Comparison of ENCODE assay signal across 8 mouse cellular contexts in the genomic region with DNA sequence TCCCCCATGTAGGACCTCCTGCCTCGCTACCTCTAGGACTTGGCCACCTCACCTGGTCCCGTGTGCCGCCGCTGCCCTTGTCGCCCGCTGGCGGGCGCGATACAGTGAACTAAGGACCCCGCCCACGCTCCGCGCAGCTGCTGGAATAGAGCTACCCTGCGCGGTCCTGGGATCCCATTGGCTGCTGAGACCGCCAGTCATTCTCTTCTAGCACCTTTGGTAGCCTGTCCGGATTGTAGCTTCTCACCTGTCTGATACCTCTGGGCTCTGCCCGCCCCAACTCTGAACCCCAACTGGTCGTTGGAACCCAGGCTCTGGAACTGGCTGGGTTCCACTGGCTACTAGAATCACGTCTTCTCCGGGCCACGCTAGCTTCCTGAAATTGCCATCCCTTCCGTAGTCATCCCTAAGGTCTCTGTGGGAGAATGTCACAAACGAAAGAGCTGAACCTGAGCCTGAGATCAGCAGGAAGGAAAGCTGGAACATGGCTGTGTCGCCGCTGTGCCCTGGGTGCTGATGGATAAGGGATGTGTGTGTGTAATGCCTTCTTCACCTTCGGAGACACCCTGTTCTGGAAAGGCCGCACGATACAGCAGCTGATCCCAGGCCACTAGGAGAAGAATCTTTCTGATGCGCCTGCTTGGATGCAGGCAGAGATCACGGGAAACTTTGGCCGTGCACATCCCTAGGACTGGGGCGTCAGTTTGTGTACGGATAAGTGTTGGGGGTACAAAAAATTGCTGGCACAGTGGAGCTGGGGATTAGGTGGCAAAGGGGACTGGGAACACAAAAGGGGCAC. TPM values are rescaled to one million over a fixed set of nuclear protein-coding genes. Genes with fewer than 3 reads are reported as not detected.
DNase-seq lines count a peak whose midpoint lies in the region; ATAC-seq and TF ChIP-seq lines count a peak whose summit lies in the region.

No protein-coding gene starts in this region.

- no peak for TF ChIP-seq CTCF in bone marrow, adult 2 months (IDR thresholded peaks at IDR 0.05; ENCODE audit: control insufficient read depth, insufficient read depth, low read length)
- TF ChIP-seq CTCF in stomach, postnatal 0 days (IDR thresholded peaks at IDR 0.05; ENCODE audit: low read depth), result peak; percentile 36

- no peak overlapping the region for H3K27ac ChIP-seq in bone marrow, adult 2 months (ENCODE audit: control insufficient read depth, insufficient read depth, low read depth, low read length, poor library complexity)
- peak overlapping the region; percentile 88 to 91; a peak in 3 of 4 replicates for H3K27ac ChIP-seq in heart, embryonic 14.5 days (replicated peaks in 1 of 2; ENCODE audit: control insufficient read depth in 1 of 2, insufficient read depth in 1 of 2, low read depth in 2 of 2, low read length in 2 of 2)
- H3K27ac ChIP-seq in liver, embryonic 12.5 days, result 0 out of 2 replicates have a peak overlapping the region, but pooled peaks have one; percentile 55
- H3K27ac ChIP-seq in neural tube, embryonic 13.5 days (replicated peaks), result peak overlapping the region; percentile 93
- peak overlapping the region; percentile 98 for H3K27ac ChIP-seq in stomach, postnatal 0 days (replicated peaks)

- H3K4me3 ChIP-seq in bone marrow, adult 2 months (replicated peaks; ENCODE audit: control insufficient read depth, low read depth, low read length), result peak overlapping the region; percentile 76
- H3K4me3 ChIP-seq in heart, embryonic 14.5 days (ENCODE audit: control insufficient read depth in 1 of 2, insufficient read depth in 1 of 2, low read depth in 1 of 2, low read length in 2 of 2), result peak overlapping the region; percentile 56 to 59
- peak overlapping the region; percentile 57 for H3K4me3 ChIP-seq in liver, embryonic 12.5 days
- H3K4me3 ChIP-seq in neural tube, embryonic 13.5 days, result peak overlapping the region; percentile 59
- peak overlapping the region; percentile 51 for H3K4me3 ChIP-seq in stomach, postnatal 0 days (ENCODE audit: low read depth, low read length)

- no peak for TF ChIP-seq POLR2A in bone marrow, adult 2 months (IDR thresholded peaks at IDR 0.05; ENCODE audit: borderline replicate concordance, control insufficient read depth, low read depth, low read length)

- ATAC-seq in erythroblast, adult 5-6 weeks (replicated peaks; ENCODE audit: low FRiP score, poor library complexity, severe bottlenecking), result peak; percentile 47
- no peak for ATAC-seq in heart, embryonic 14.5 days (ENCODE audit: insufficient number of reproducible peaks, insufficient read depth, low FRiP score, low read depth)
- peak; percentile 44; the same call in 1 of the 2 replicates for ATAC-seq in liver, embryonic 12.5 days
- ATAC-seq in neural tube, embryonic 13.5 days (ENCODE audit: low read depth), result peak; percentile 64
- ATAC-seq in stomach, postnatal 0 days (ENCODE audit: low FRiP score, low TSS enrichment), result peak; percentile 46

- H3K36me3 ChIP-seq in heart, embryonic 14.5 days (ENCODE audit: control insufficient read depth, insufficient read depth, low read length), result peaks cover 20% of the 10 kb centered on the region
- no peaks in the 10 kb centered on the region for H3K36me3 ChIP-seq in liver, embryonic 12.5 days
- H3K36me3 ChIP-seq in neural tube, embryonic 13.5 days, result peaks cover 23% of the 10 kb centered on the region
- H3K36me3 ChIP-seq in stomach, postnatal 0 days (ENCODE audit: control insufficient read depth, insufficient read depth, low read length), result peaks cover 8% of the 10 kb centered on the region; the same call in 1 of the 2 replicates

- H3K27me3 ChIP-seq in heart, embryonic 14.5 days (ENCODE audit: control insufficient read depth, insufficient read depth, low read length), result peaks cover 33% of the 10 kb centered on the region
- H3K27me3 ChIP-seq in liver, embryonic 12.5 days (replicated peaks), result peaks cover 74% of the 10 kb centered on the region
- H3K27me3 ChIP-seq in neural tube, embryonic 13.5 days, result peaks cover 27% of the 10 kb centered on the region
- H3K27me3 ChIP-seq in stomach, postnatal 0 days (ENCODE audit: control insufficient read depth, insufficient read depth, low read length), result no peaks in the 10 kb centered on the region

- peak; percentile 87 for DNase-seq in 3T3-L1 (ENCODE audit: low read depth, low spot score)
- peak; percentile 91 for DNase-seq in kidney, postnatal 14 days
- DNase-seq in stomach, postnatal 0 days (ENCODE audit: low spot score), result peak; percentile 92

- H3K9ac ChIP-seq in heart, embryonic 14.5 days (ENCODE audit: low read length), result peak overlapping the region; percentile 80
- H3K9ac ChIP-seq in liver, embryonic 12.5 days, result peak overlapping the region; percentile 43
- peak overlapping the region; percentile 82 for H3K9ac ChIP-seq in neural tube, embryonic 13.5 days
- peak overlapping the region; percentile 28 for H3K9ac ChIP-seq in stomach, postnatal 0 days (ENCODE audit: low read length)

- peak overlapping the region; percentile 79 for H3K4me2 ChIP-seq in heart, embryonic 14.5 days (ENCODE audit: low read length)
- H3K4me2 ChIP-seq in liver, embryonic 12.5 days, result peak overlapping the region; percentile 85
- H3K4me2 ChIP-seq in neural tube, embryonic 13.5 days, result peak overlapping the region; percentile 81
- peak overlapping the region; percentile 77 for H3K4me2 ChIP-seq in stomach, postnatal 0 days (replicated peaks; ENCODE audit: low read depth)

- 3% methylated on average over 34 of the region's 34 CpGs for WGBS in bone marrow, adult 2 months
- 1% methylated on average over 34 of the region's 34 CpGs for WGBS in heart, embryonic 14.5 days
- WGBS in liver, embryonic 12.5 days (ENCODE audit: insufficient replicate concordance), result 5% methylated on average over 34 of the region's 34 CpGs
- 2% methylated on average over 34 of the region's 34 CpGs for whole genome bisulfite sequencing in neural tube, embryonic 13.5 days
- 1% methylated on average over 34 of the region's 34 CpGs for WGBS in stomach, postnatal 0 days

- no peaks in the 10 kb centered on the region for H3K9me3 ChIP-seq in heart, embryonic 14.5 days (ENCODE audit: control insufficient read depth, low read length)
- H3K9me3 ChIP-seq in liver, embryonic 12.5 days (replicated peaks), result no peaks in the 10 kb centered on the region
- no peaks in the 10 kb centered on the region for H3K9me3 ChIP-seq in neural tube, embryonic 13.5 days
- no peaks in the 10 kb centered on the region for H3K9me3 ChIP-seq in stomach, postnatal 0 days (ENCODE audit: control insufficient read depth, low read length)

- peaks cover 3% of the 10 kb centered on the region for H3K4me1 ChIP-seq in bone marrow, adult 2 months (ENCODE audit: control insufficient read depth, insufficient read depth, low read length)
- H3K4me1 ChIP-seq in heart, embryonic 14.5 days (ENCODE audit: control insufficient read depth in 2 of 2, insufficient read depth in 2 of 2, low read length in 2 of 2), result peaks cover 7 to 21% of the 10 kb centered on the region in 2 experiments
- H3K4me1 ChIP-seq in liver, embryonic 12.5 days, result peaks cover 31% of the 10 kb centered on the region
- peaks cover 44% of the 10 kb centered on the region for H3K4me1 ChIP-seq in neural tube, embryonic 13.5 days (replicated peaks)
- H3K4me1 ChIP-seq in stomach, postnatal 0 days (replicated peaks; ENCODE audit: control insufficient read depth, insufficient read depth), result 0 out of 2 replicates have a peak, but pooled peaks cover 3% of the 10 kb centered on the region

- TF ChIP-seq EP300 in stomach, postnatal 0 days (optimal IDR thresholded peaks at IDR 0.05), result no peak

RNA-seq across cellular contexts. Expression of a gene that starts 0.6 kb away (rescaled TPM):
- polyA plus RNA-seq in bone marrow, adult 2 months (2011; ENCODE audit: insufficient read depth, insufficient read length, low replicate concordance, missing spikeins), result 8.1 and 13.5 TPM in 2 replicates
- 9.4 and 16.7 TPM in 2 replicates for total RNA-seq in erythroblast, adult 5-6 weeks (2015; ENCODE audit: low replicate concordance)
- total RNA-seq in erythroblast, adult 5-6 weeks (2017; ENCODE audit: low replicate concordance), result 3.4 and 3.8 TPM in 2 replicates
- 17.6 and 18.2 TPM in 2 replicates for polyA plus RNA-seq in heart, embryonic 14.5 days (2014; fragmentation: Nextera tagmentation; extraction: Ambion mirVana)
- 4.1 TPM in 2 replicates for polyA plus RNA-seq in liver, embryonic 12.5 days (2016; fragmentation: Nextera tagmentation; extraction: Ambion mirVana)
- 61.0 and 65.3 TPM in 2 replicates for polyA plus RNA-seq in neural tube, embryonic 13.5 days (2015; fragmentation: Nextera tagmentation; extraction: Ambion mirVana)
- polyA plus RNA-seq in stomach, postnatal 0 days (2015; fragmentation: Nextera tagmentation; extraction: Ambion mirVana), result 26.7 and 29.7 TPM in 2 replicates

RNA-seq across cellular contexts. Expression of a gene that starts 1.2 kb away (rescaled TPM):
- polyA plus RNA-seq in bone marrow, adult 2 months (2011; ENCODE audit: insufficient read depth, insufficient read length, low replicate concordance, missing spikeins), result not detected in 2 replicates
- not detected in 2 replicates for total RNA-seq in erythroblast, adult 5-6 weeks (2015; ENCODE audit: low replicate concordance)
- total RNA-seq in erythroblast, adult 5-6 weeks (2017; ENCODE audit: low replicate concordance), result 0.28 TPM in 1 of 2 replicates, not detected in the other
- polyA plus RNA-seq in heart, embryonic 14.5 days (2014; fragmentation: Nextera tagmentation; extraction: Ambion mirVana), result 0.11 and 0.19 TPM in 2 replicates
- polyA plus RNA-seq in liver, embryonic 12.5 days (2016; fragmentation: Nextera tagmentation; extraction: Ambion mirVana), result not detected in 2 replicates
- 1.0 and 1.4 TPM in 2 replicates for polyA plus RNA-seq in neural tube, embryonic 13.5 days (2015; fragmentation: Nextera tagmentation; extraction: Ambion mirVana)
- polyA plus RNA-seq in stomach, postnatal 0 days (2015; fragmentation: Nextera tagmentation; extraction: Ambion mirVana), result 0.33 TPM in 2 replicates

RNA-seq across cellular contexts. Expression of a gene that starts 28.3 kb away (rescaled TPM):
- polyA plus RNA-seq in bone marrow, adult 2 months (2011; ENCODE audit: insufficient read depth, insufficient read length, low replicate concordance, missing spikeins), result 1.4 and 2.2 TPM in 2 replicates
- not detected in 2 replicates for total RNA-seq in erythroblast, adult 5-6 weeks (2015; ENCODE audit: low replicate concordance)
- total RNA-seq in erythroblast, adult 5-6 weeks (2017; ENCODE audit: low replicate concordance), result not detected in 2 replicates
- polyA plus RNA-seq in heart, embryonic 14.5 days (2014; fragmentation: Nextera tagmentation; extraction: Ambion mirVana), result 8.0 and 11.5 TPM in 2 replicates
- polyA plus RNA-seq in liver, embryonic 12.5 days (2016; fragmentation: Nextera tagmentation; extraction: Ambion mirVana), result 0.18 and 0.35 TPM in 2 replicates
- 1.9 and 2.5 TPM in 2 replicates for polyA plus RNA-seq in neural tube, embryonic 13.5 days (2015; fragmentation: Nextera tagmentation; extraction: Ambion mirVana)
- 3.0 and 3.8 TPM in 2 replicates for polyA plus RNA-seq in stomach, postnatal 0 days (2015; fragmentation: Nextera tagmentation; extraction: Ambion mirVana)

RNA-seq across cellular contexts. Expression of a gene that starts 32.5 kb away (rescaled TPM):
- polyA plus RNA-seq in bone marrow, adult 2 months (2011; ENCODE audit: insufficient read depth, insufficient read length, low replicate concordance, missing spikeins), result 3.1 and 11.2 TPM in 2 replicates
- total RNA-seq in erythroblast, adult 5-6 weeks (2015; ENCODE audit: low replicate concordance), result not detected in 2 replicates
- total RNA-seq in erythroblast, adult 5-6 weeks (2017; ENCODE audit: low replicate concordance), result 0.42 and 0.60 TPM in 2 replicates
- 39.5 and 42.2 TPM in 2 replicates for polyA plus RNA-seq in heart, embryonic 14.5 days (2014; fragmentation: Nextera tagmentation; extraction: Ambion mirVana)
- 18.3 and 19.6 TPM in 2 replicates for polyA plus RNA-seq in liver, embryonic 12.5 days (2016; fragmentation: Nextera tagmentation; extraction: Ambion mirVana)
- polyA plus RNA-seq in neural tube, embryonic 13.5 days (2015; fragmentation: Nextera tagmentation; extraction: Ambion mirVana), result 29.1 and 30.8 TPM in 2 replicates
- polyA plus RNA-seq in stomach, postnatal 0 days (2015; fragmentation: Nextera tagmentation; extraction: Ambion mirVana), result 40.1 and 45.0 TPM in 2 replicates

RNA-seq across cellular contexts. Expression of a gene that starts 40.5 kb away (rescaled TPM):
- 18.7 and 23.9 TPM in 2 replicates for polyA plus RNA-seq in bone marrow, adult 2 months (2011; ENCODE audit: insufficient read depth, insufficient read length, low replicate concordance, missing spikeins)
- 9.2 and 14.0 TPM in 2 replicates for total RNA-seq in erythroblast, adult 5-6 weeks (2015; ENCODE audit: low replicate concordance)
- total RNA-seq in erythroblast, adult 5-6 weeks (2017; ENCODE audit: low replicate concordance), result 8.0 and 11.6 TPM in 2 replicates
- polyA plus RNA-seq in heart, embryonic 14.5 days (2014; fragmentation: Nextera tagmentation; extraction: Ambion mirVana), result 62.0 and 65.5 TPM in 2 replicates
- 45.8 and 47.6 TPM in 2 replicates for polyA plus RNA-seq in liver, embryonic 12.5 days (2016; fragmentation: Nextera tagmentation; extraction: Ambion mirVana)
- polyA plus RNA-seq in neural tube, embryonic 13.5 days (2015; fragmentation: Nextera tagmentation; extraction: Ambion mirVana), result 84.9 and 94.8 TPM in 2 replicates
- 67.2 and 67.3 TPM in 2 replicates for polyA plus RNA-seq in stomach, postnatal 0 days (2015; fragmentation: Nextera tagmentation; extraction: Ambion mirVana)

Comparison
In these comparisons a context has a peak if more than half of its experiments do, and no peak if none do; other contexts are left out.
1. H3K9ac ChIP-seq: peak in every context shown above with its lines; median percentile 82 in neural tube, embryonic 13.5 days; 80 in heart, embryonic 14.5 days; 43 in liver, embryonic 12.5 days; 28 in stomach, postnatal 0 days.